Mouse (Mus musculus): ENCODE measurements around the gene Plbd2.
A peak's percentile ranks its signal among the peaks of the same experiment; 100 is the strongest.

Plbd2 gene

GRCm38 (mm10) chr5:120510982-120511642 is 7.7 kb upstream of the Plbd2 start, which contains the start of gene Slc8b1:
Gene Slc8b1 (plus strand): TSS chr5:120511168.
- DNase-seq (ENCODE audit: low read depth, low spot score), result peak; percentile 97

GRCm38 (mm10) chr5:120507311-120507710 is 3.9 kb upstream of the Plbd2 start:
- no peak for DNase-seq (ENCODE audit: low read depth, low spot score)

- DNase-seq (ENCODE audit: low read depth, low spot score), result no peak
These were observed 3.1 kb upstream of the Plbd2 start for GRCm38 (mm10) chr5:120506490-120506889.

- DNase-seq (ENCODE audit: low read depth, low spot score), result no peak
These were observed 2.4 kb upstream of the Plbd2 start for GRCm38 (mm10) chr5:120505781-120506180.

GRCm38 (mm10) chr5:120505368-120505767 is 1.9 kb upstream of the Plbd2 start:
- DNase-seq (ENCODE audit: low read depth, low spot score), result peak; percentile 81

GRCm38 (mm10) chr5:120502675-120503143 is 716 bp downstream of the Plbd2 start:
- no peak for DNase-seq (ENCODE audit: low read depth, low spot score)

GRCm38 (mm10) chr5:120502147-120502621 is 1.2 kb downstream of the Plbd2 start:
- DNase-seq (ENCODE audit: low read depth, low spot score), result peak; percentile 62

- peak; percentile 31 for DNase-seq (ENCODE audit: low read depth, low spot score)
These were observed 2.8 kb downstream of the Plbd2 start for GRCm38 (mm10) chr5:120500609-120501008.

- peak; percentile 73 for DNase-seq (ENCODE audit: low read depth, low spot score)
These were observed 4.2 kb downstream of the Plbd2 start for GRCm38 (mm10) chr5:120499202-120499601.

GRCm38 (mm10) chr5:120497071-120497470 is 6.4 kb downstream of the Plbd2 start:
- DNase-seq (ENCODE audit: low read depth, low spot score), result no peak

GRCm38 (mm10) chr5:120495703-120496226 is 7.7 kb downstream of the Plbd2 start:
- peak; percentile 85 for DNase-seq (ENCODE audit: low read depth, low spot score)

GRCm38 (mm10) chr5:120495064-120495702 is 8.2 kb downstream of the Plbd2 start:
- peak; percentile 63 for DNase-seq (ENCODE audit: low read depth, low spot score)

- DNase-seq (ENCODE audit: low read depth, low spot score), result no peak
These were observed 9.5 kb downstream of the Plbd2 start for GRCm38 (mm10) chr5:120493873-120494395.

- DNase-seq (ENCODE audit: low read depth, low spot score), result no peak
These were observed 10.0 kb downstream of the Plbd2 start for GRCm38 (mm10) chr5:120493440-120493839.

- peak; percentile 75 for DNase-seq (ENCODE audit: low read depth, low spot score)
These were observed 11.0 kb downstream of the Plbd2 start for GRCm38 (mm10) chr5:120492437-120492836.

- no peak for DNase-seq (ENCODE audit: low read depth, low spot score)
These were observed 12.7 kb downstream of the Plbd2 start for GRCm38 (mm10) chr5:120490679-120491192.

GRCm38 (mm10) chr5:120487844-120488243 is 15.6 kb downstream of the Plbd2 start:
- no peak for DNase-seq (ENCODE audit: low read depth, low spot score)

- DNase-seq (ENCODE audit: low read depth, low spot score), result no peak
These were observed 20.0 kb downstream of the Plbd2 start for GRCm38 (mm10) chr5:120483399-120483798.

- no peak for DNase-seq (ENCODE audit: low read depth, low spot score)
These were observed 22.2 kb downstream of the Plbd2 start for GRCm38 (mm10) chr5:120481205-120481604.

- peak; percentile 43 for DNase-seq (ENCODE audit: low read depth, low spot score)
These were observed 23.9 kb downstream of the Plbd2 start for GRCm38 (mm10) chr5:120479538-120479937.

- DNase-seq (ENCODE audit: low read depth, low spot score), result no peak
These were observed 25.4 kb downstream of the Plbd2 start for GRCm38 (mm10) chr5:120477993-120478392.

- DNase-seq (ENCODE audit: low read depth, low spot score), result no peak
These were observed 27.1 kb downstream of the Plbd2 start, which contains the start of gene Sds for GRCm38 (mm10) chr5:120476296-120476695. Gene Sds (plus strand): TSS chr5:120476526.

All from A20 (cell line).